Mouse (Mus musculus): ENCODE data around the gene Stox2. TPM values are rescaled to one million over a fixed set of nuclear protein-coding genes. Genes with fewer than 3 reads are reported as not detected.
"Not testable (repeated sequence)": the region's sequence is repeated elsewhere in the genome, so short reads cannot be mapped to it uniquely, and the experiment has no call there.

Stox2 gene
- 24.5 and 25.0 TPM in 2 replicates for polyA plus RNA-seq (2016; fragmentation: Nextera tagmentation; extraction: Ambion mirVana)

DNA sequence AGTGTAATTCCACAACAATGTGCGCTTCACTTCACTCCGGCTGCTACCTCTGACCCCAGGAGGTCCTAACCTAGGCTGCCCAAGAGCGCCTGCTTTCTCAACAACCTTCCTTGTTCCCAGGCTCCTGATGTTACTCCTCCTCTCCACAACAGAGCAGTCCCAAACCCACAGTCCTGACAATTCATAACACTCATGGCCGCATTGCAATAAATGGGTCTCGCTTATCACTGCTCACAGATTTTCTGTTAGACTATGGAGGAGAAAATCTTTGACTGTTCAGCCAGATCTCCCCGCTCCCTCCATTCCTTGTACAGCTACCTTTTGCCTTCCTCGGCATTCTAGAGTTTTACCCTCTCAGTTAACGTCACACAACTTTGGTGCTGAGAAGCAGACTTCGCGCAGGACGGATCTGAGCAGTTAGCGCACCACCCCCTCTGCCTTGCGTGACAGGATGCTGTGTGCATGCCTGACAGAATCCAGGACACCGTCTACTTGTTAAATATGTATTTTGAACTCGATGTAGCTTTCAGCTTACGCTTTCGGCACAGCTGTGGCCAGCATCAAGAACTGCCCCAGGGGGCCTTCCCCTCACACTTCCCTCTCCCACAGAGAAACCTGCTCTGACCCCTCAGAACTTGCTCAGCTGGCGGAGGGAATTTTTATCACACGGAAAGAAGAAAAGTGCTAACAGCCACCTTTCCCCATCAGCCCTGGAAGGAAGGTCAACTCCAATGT lies at the start of gene Stox2:
Stox2 (minus strand) TSS at position 51 of the 735 bp plus-strand sequence.
- no peak for ATAC-seq (ENCODE audit: insufficient number of reproducible peaks, insufficient read depth, low FRiP score, low TSS enrichment, low read depth)
- H3K27me3 ChIP-seq = no peaks in the 10 kb centered on the region
- H3K36me3 ChIP-seq = no peaks in the 10 kb centered on the region
- H3K4me2 ChIP-seq = 0 out of 2 replicates have a peak within 1 kb of the TSS, but pooled peaks have one; percentile 4
- H3K9me3 ChIP-seq = no peaks in the 10 kb centered on the region
- 0 out of 2 replicates have a peak, but pooled peaks cover 3% of the 10 kb centered on the region for H3K4me1 ChIP-seq (replicated peaks)
- 73% methylated on average over 19 of the region's 19 CpGs for WGBS
- H3K27ac ChIP-seq = peak within 1 kb of the TSS; percentile 50; the same call in 1 of the 2 replicates
- no peak within 1 kb of the TSS for H3K4me3 ChIP-seq (replicated peaks)
- no peak within 1 kb of the TSS for H3K9ac ChIP-seq (replicated peaks)

- Histone ChIP-seq H3K4me1 (replicated peaks) (no peaks in the 10 kb centered on the region), H3K4me3 (replicated peaks) (no peak overlapping the region), H3K9me3 (no peaks in the 10 kb centered on the region), H3K27me3 (no peaks in the 10 kb centered on the region), H3K9ac (replicated peaks) (no peak overlapping the region), H3K4me2 (no peak overlapping the region), H3K27ac (no peak overlapping the region), H3K36me3 (peaks cover 98% of the 10 kb centered on the region)
- ATAC-seq (ENCODE audit: insufficient number of reproducible peaks, insufficient read depth, low FRiP score, low TSS enrichment, low read depth) = no peak
- 90% methylated on average over 6 of the region's 6 CpGs for WGBS
Measured at GRCm38 (mm10) chr8:47495428-47495827, 49.3 kb upstream of the Stox2 start.

GRCm38 (mm10) chr8:47494602-47495153 lies 48.5 kb upstream of the Stox2 start:
- no peaks in the 10 kb centered on the region for H3K4me1 ChIP-seq (replicated peaks)
- H3K27me3 ChIP-seq = no peaks in the 10 kb centered on the region
- no peak for ATAC-seq (ENCODE audit: insufficient number of reproducible peaks, insufficient read depth, low FRiP score, low TSS enrichment, low read depth)
- peaks cover 95% of the 10 kb centered on the region for H3K36me3 ChIP-seq
- WGBS = 91% methylated on average over 12 of the region's 12 CpGs
- no peak overlapping the region for H3K4me3 ChIP-seq (replicated peaks)
- no peak overlapping the region for H3K4me2 ChIP-seq
- no peaks in the 10 kb centered on the region for H3K9me3 ChIP-seq
- no peak overlapping the region for H3K9ac ChIP-seq (replicated peaks)
- H3K27ac ChIP-seq = no peak overlapping the region

DNA sequence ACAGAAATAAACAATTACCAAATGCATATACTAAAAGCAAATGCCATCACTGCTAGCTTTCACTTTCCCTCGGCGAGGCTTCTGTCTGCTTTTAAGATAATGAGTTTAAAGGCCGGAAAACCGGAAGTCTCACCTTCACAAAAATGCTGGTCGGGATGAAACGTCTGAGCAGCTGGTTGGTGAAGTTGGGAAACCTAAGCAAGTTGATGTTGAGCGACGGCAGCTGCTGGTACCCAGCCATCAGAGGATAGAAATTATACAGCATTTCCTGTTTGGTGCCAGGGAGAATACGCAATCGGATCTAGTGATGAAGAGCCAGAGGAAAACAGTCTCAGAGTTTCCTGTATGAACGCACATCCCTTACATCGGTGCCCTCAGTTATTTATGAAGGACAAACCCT lies 46.9 kb upstream of the Stox2 start:
- WGBS = 90% methylated on average over 12 of the region's 12 CpGs
- ATAC-seq (ENCODE audit: insufficient number of reproducible peaks, insufficient read depth, low FRiP score, low TSS enrichment, low read depth) = no peak
- Histone ChIP-seq H3K9me3 (no peaks in the 10 kb centered on the region), H3K4me2 (no peak overlapping the region), H3K36me3 (peaks cover 89% of the 10 kb centered on the region), H3K27ac (no peak overlapping the region), H3K4me1 (replicated peaks) (no peaks in the 10 kb centered on the region), H3K4me3 (replicated peaks) (no peak overlapping the region), H3K27me3 (no peaks in the 10 kb centered on the region), H3K9ac (replicated peaks) (no peak overlapping the region)

DNA sequence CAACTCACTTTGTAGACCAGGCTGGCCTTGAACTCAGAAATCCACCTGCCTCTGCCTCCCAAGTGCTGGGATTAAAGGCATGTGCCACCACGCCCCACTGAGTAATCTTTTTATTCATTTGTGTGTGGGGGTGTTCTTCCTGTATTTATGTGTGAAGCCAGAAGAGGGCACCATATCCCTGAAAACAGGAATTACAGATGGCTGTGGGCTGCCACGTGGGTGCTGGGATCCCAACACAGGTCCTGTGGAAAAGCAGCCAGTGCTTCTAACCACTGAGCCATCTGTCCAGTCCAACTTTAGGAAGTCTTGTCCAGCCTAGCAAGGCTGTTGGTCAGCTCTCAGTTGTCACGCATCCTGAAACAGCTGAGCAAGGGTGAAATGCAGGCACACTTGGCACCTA lies 41.1 kb upstream of the Stox2 start:
- no peak for ATAC-seq (ENCODE audit: insufficient number of reproducible peaks, insufficient read depth, low FRiP score, low TSS enrichment, low read depth)
- peaks cover 10% of the 10 kb centered on the region; the same call in 1 of the 2 replicates for H3K9me3 ChIP-seq
- no peak overlapping the region for H3K4me3 ChIP-seq (replicated peaks)
- no peak overlapping the region for H3K9ac ChIP-seq (replicated peaks)
- H3K4me2 ChIP-seq = no peak overlapping the region
- 96% methylated on average over 3 of the region's 3 CpGs for WGBS
- no peaks in the 10 kb centered on the region for H3K27me3 ChIP-seq
- H3K4me1 ChIP-seq (replicated peaks) = 0 out of 2 replicates have a peak, but pooled peaks cover 4% of the 10 kb centered on the region
- H3K36me3 ChIP-seq = peaks cover 46% of the 10 kb centered on the region
- no peak overlapping the region for H3K27ac ChIP-seq

- ATAC-seq (ENCODE audit: insufficient number of reproducible peaks, insufficient read depth, low FRiP score, low TSS enrichment, low read depth) = no peak
- no peak overlapping the region for H3K27ac ChIP-seq
- peaks cover 8% of the 10 kb centered on the region; the same call in 1 of the 2 replicates for H3K9me3 ChIP-seq
- H3K4me1 ChIP-seq (replicated peaks) = 0 out of 2 replicates have a peak, but pooled peaks cover 6% of the 10 kb centered on the region
- no peak overlapping the region for H3K4me2 ChIP-seq
- H3K36me3 ChIP-seq = peaks cover 9% of the 10 kb centered on the region
- no peak overlapping the region for H3K4me3 ChIP-seq (replicated peaks)
- H3K9ac ChIP-seq (replicated peaks) = no peak overlapping the region
- 72% methylated on average over 12 of the region's 12 CpGs for WGBS
- H3K27me3 ChIP-seq = no peaks in the 10 kb centered on the region
Measured at GRCm38 (mm10) chr8:47482354-47483071, 36.4 kb upstream of the Stox2 start.

DNA sequence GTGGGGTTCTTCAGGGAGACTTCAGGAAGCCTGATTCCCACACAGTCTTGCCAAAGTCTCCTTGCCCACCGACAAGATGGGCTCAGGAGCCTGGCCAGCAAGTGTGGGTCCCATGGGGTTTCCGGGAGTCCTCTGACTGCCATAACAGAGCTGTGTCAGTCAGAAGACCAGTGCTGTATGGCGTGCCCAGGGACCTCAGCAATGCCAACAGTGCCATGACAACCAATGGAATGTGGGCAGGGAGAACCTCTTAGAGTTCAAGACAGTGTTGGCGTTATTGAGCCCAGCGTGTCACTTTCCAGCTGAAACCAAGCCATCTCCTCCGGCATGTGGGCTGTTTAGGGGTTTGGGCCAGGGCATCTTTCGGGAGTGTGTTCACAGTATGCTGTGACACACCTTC lies 33.9 kb upstream of the Stox2 start:
- Histone ChIP-seq H3K9ac (replicated peaks) (no peak overlapping the region), H3K4me3 (replicated peaks) (no peak overlapping the region), H3K27me3 (no peaks in the 10 kb centered on the region), H3K27ac (no peak overlapping the region), H3K4me1 (replicated peaks) (0 out of 2 replicates have a peak, but pooled peaks cover 6% of the 10 kb centered on the region), H3K4me2 (no peak overlapping the region), H3K9me3 (no peaks in the 10 kb centered on the region), H3K36me3 (no peaks in the 10 kb centered on the region)
- 93% methylated on average over 7 of the region's 7 CpGs for WGBS
- ATAC-seq (ENCODE audit: insufficient number of reproducible peaks, insufficient read depth, low FRiP score, low TSS enrichment, low read depth) = no peak

DNA sequence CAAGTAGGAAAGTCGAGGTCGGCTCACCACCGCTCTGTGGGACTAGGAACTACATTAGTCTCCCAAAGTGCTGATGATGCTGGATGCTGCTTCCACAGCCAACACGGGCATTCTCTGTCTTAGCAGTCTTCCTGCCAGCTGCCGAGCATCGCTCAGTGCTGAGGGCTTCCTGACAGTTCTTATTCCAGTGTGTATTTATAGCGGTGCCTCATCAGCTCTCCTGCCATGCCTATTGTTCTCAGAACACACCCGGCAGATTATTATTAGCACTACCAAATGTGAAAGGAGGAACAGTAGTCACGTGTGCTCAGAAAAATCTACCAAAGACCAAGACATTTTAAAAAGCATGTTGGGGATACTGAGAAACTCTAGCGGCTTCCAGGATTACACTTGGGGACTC lies 15.5 kb upstream of the Stox2 start:
- WGBS = 88% methylated on average over 10 of the region's 10 CpGs
- no peaks in the 10 kb centered on the region for H3K36me3 ChIP-seq

DNA sequence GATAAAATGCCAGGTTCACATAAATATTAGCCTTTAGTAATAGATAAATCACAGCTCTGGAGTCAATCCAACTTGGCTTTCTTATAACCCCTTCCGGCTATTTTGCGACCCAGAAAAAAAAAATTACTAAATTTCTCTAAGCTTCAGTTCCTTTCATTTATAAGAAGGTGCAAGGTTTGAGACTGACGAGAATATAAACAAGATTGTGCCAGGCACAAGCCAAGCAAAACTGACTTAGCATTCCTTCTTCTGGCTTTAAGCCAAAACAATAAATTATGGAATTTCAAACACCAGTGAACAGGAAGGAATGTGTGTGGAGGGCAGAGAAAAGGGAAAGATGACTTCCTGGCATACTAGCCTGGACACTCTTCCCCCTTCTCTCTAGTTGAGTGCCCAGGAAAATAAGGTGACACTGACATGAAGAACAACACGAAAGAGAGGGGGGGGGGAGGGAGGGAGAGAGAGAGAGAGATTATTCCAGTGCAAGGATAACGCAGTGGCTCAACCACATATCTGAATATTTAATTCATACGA lies 13.1 kb upstream of the Stox2 start:
- no peak overlapping the region for H3K4me3 ChIP-seq (replicated peaks)
- H3K27me3 ChIP-seq = no peaks in the 10 kb centered on the region
- no peak overlapping the region for H3K4me2 ChIP-seq
- H3K36me3 ChIP-seq = no peaks in the 10 kb centered on the region
- peaks cover 7% of the 10 kb centered on the region; the same call in 1 of the 2 replicates for H3K9me3 ChIP-seq
- no peak overlapping the region for H3K9ac ChIP-seq (replicated peaks)
- H3K27ac ChIP-seq = no peak overlapping the region
- 79% methylated on average over 6 of the region's 6 CpGs for WGBS
- no peak for ATAC-seq (ENCODE audit: insufficient number of reproducible peaks, insufficient read depth, low FRiP score, low TSS enrichment, low read depth)
- no peaks in the 10 kb centered on the region for H3K4me1 ChIP-seq (replicated peaks)

More for the DNA sequence above, 15.5 kb upstream of the Stox2 start:
- H3K9me3 ChIP-seq = peaks cover 11% of the 10 kb centered on the region; the same call in 1 of the 2 replicates
- no peaks in the 10 kb centered on the region for H3K4me1 ChIP-seq (replicated peaks)
- H3K9ac ChIP-seq (replicated peaks) = no peak overlapping the region
- no peak overlapping the region for H3K27ac ChIP-seq
- H3K4me2 ChIP-seq = no peak overlapping the region
- no peaks in the 10 kb centered on the region for H3K27me3 ChIP-seq
- ATAC-seq (ENCODE audit: insufficient number of reproducible peaks, insufficient read depth, low FRiP score, low TSS enrichment, low read depth) = no peak
- H3K4me3 ChIP-seq (replicated peaks) = no peak overlapping the region

DNA sequence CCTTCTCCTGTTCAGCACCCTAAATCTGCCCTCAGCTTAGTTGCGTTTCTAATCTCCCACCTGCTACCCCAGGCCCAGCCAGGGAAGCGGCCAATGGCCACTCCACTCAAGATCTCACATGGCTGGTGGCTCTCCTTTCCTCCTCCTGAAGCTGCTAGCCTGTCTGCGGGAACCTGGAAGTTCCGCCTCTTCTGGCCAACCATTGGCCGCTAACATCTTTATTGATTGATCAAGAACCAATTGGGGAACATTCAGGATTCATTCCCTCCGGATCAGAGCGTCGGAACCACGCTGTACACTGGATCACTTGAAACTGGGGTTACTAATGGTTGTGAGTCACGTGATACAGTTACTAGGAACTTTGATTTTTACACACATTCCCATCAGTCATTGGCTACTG lies 12.4 kb upstream of the Stox2 start:
- no peaks in the 10 kb centered on the region for H3K4me1 ChIP-seq (replicated peaks)
- H3K9ac ChIP-seq (replicated peaks) = no peak overlapping the region
- H3K4me3 ChIP-seq (replicated peaks) = no peak overlapping the region
- H3K27ac ChIP-seq = no peak overlapping the region
- 93% methylated on average over 10 of the region's 10 CpGs for WGBS
- H3K36me3 ChIP-seq = no peaks in the 10 kb centered on the region
- no peaks in the 10 kb centered on the region for H3K27me3 ChIP-seq
- H3K4me2 ChIP-seq = no peak overlapping the region
- peaks cover 7% of the 10 kb centered on the region; the same call in 1 of the 2 replicates for H3K9me3 ChIP-seq
- ATAC-seq (ENCODE audit: insufficient number of reproducible peaks, insufficient read depth, low FRiP score, low TSS enrichment, low read depth) = no peak

GRCm38 (mm10) chr8:47449211-47449610 lies 3.0 kb upstream of the Stox2 start:
- H3K9me3 ChIP-seq; ATAC-seq (ENCODE audit: insufficient number of reproducible peaks, insufficient read depth, low FRiP score, low TSS enrichment, low read depth); H3K27me3 ChIP-seq; H3K9ac ChIP-seq (replicated peaks); H3K4me1 ChIP-seq (replicated peaks); H3K4me2 ChIP-seq; H3K27ac ChIP-seq; H3K36me3 ChIP-seq; H3K4me3 ChIP-seq (replicated peaks): not testable (repeated sequence)
- whole genome bisulfite sequencing = 95% methylated on average over 2 of the region's 2 CpGs

All from limb, embryonic 12.5 days (tissue).